Comparison of ENCODE assay signal across 12 mouse cellular contexts in genomic region chr2:73452556-73452955, GRCm38 (mm10).
DNase-seq lines count a peak whose midpoint lies in the region; ATAC-seq and TF ChIP-seq lines count a peak whose summit lies in the region.
"Had no signal": no experiment of that assay in that cellular context is flagged by ENCODE, and none has a peak within 500 bp of the region (broad histone marks: within the 10 kb centered on the region; RNA-seq: fewer than 3 reads in every experiment).

No protein-coding gene starts in this region.

- H3K9ac ChIP-seq in CH12.LX (ENCODE audit: insufficient read depth, low read depth) = peak overlapping the region; percentile 85
- peak overlapping the region; percentile 29; the same call in 1 of the 2 replicates for H3K9ac ChIP-seq in liver, embryonic 13.5 days
- H3K9ac ChIP-seq in midbrain, embryonic 16.5 days (ENCODE audit: low read depth, low read length) = no peak overlapping the region
- H3K9ac ChIP-seq in forebrain, embryonic 12.5 days = no peak overlapping the region
- H3K9ac ChIP-seq: limb, embryonic 13.5 days had no signal

- peak overlapping the region; percentile 73 for H3K27ac ChIP-seq in CH12.LX (ENCODE audit: insufficient read depth, low read depth)
- H3K27ac ChIP-seq in liver, embryonic 13.5 days = peak overlapping the region; percentile 37; the same call in 1 of the 2 replicates
- peak overlapping the region; percentile 40; the same call in 1 of the 2 replicates for H3K27ac ChIP-seq in small intestine, adult 2 months (ENCODE audit: insufficient read depth, low read depth, low read length)
- no peak overlapping the region for H3K27ac ChIP-seq in midbrain, embryonic 16.5 days (ENCODE audit: low read length)
- no peak overlapping the region for H3K27ac ChIP-seq in forebrain, embryonic 12.5 days
- H3K27ac ChIP-seq: hindbrain, embryonic 10.5 days; limb, embryonic 13.5 days had no signal

- H3K36me3 ChIP-seq in CH12.LX (replicated peaks in 1 of 2; ENCODE audit: control insufficient read depth in 1 of 2, insufficient read depth in 1 of 2, low read length in 1 of 2) = peaks cover 6 to 31% of the 10 kb centered on the region in 2 experiments
- H3K36me3 ChIP-seq in liver, embryonic 13.5 days = no peaks in the 10 kb centered on the region; the same call in 1 of the 2 replicates
- H3K36me3 ChIP-seq in small intestine, adult 2 months (ENCODE audit: control insufficient read depth, insufficient read depth, low read length) = peaks cover 4% of the 10 kb centered on the region; the same call in 1 of the 2 replicates
- H3K36me3 ChIP-seq in midbrain, embryonic 16.5 days (ENCODE audit: control insufficient read depth, insufficient read depth, low read length) = no peaks in the 10 kb centered on the region
- H3K36me3 ChIP-seq in forebrain, embryonic 12.5 days (replicated peaks) = no peaks in the 10 kb centered on the region
- H3K36me3 ChIP-seq: hindbrain, embryonic 10.5 days had no signal

- DNase-seq in A20 (ENCODE audit: low read depth, low spot score) (peak; percentile 78), CH12.LX (ENCODE audit: extremely low read depth) (no peak)
- DNase-seq in liver, embryonic 13.5 days = no peak
- DNase-seq in right cerebral cortex, postnatal 14 days = no peak
- no peak for DNase-seq in heart, adult 9 months (ENCODE audit: low spot score in 2 of 2)
- DNase-seq: kidney, adult 2 months; lung, postnatal 36 days had no signal

- no peaks in the 10 kb centered on the region for H3K9me3 ChIP-seq in CH12.LX (replicated peaks; ENCODE audit: low read length)
- H3K9me3 ChIP-seq in liver, embryonic 13.5 days (replicated peaks) = no peaks in the 10 kb centered on the region
- no peaks in the 10 kb centered on the region for H3K9me3 ChIP-seq in midbrain, embryonic 16.5 days (replicated peaks; ENCODE audit: control insufficient read depth, low read length, poor library complexity, severe bottlenecking)
- no peaks in the 10 kb centered on the region for H3K9me3 ChIP-seq in forebrain, embryonic 12.5 days
- H3K9me3 ChIP-seq: hindbrain, embryonic 10.5 days; limb, embryonic 13.5 days had no signal

- TF ChIP-seq EP300 in CH12.LX (IDR thresholded peaks at IDR 0.05; ENCODE audit: low read length) = 0 out of 2 replicates have a peak, but pooled peaks have one; percentile 9

- WGBS in liver, embryonic 13.5 days (ENCODE audit: insufficient replicate concordance) = 28% methylated on average over 7 of the region's 7 CpGs
- WGBS in small intestine, adult 2 months = 77% methylated on average over 7 of the region's 7 CpGs
- 74% methylated on average over 7 of the region's 7 CpGs for WGBS in midbrain, embryonic 16.5 days
- 80% methylated on average over 7 of the region's 7 CpGs for WGBS in forebrain, embryonic 12.5 days

- H3K4me2 ChIP-seq in CH12.LX (ENCODE audit: insufficient read depth, low read depth, poor library complexity, severe bottlenecking) = peak overlapping the region; percentile 93
- peak overlapping the region; percentile 39 for H3K4me2 ChIP-seq in liver, embryonic 13.5 days
- no peak overlapping the region for H3K4me2 ChIP-seq in midbrain, embryonic 16.5 days (ENCODE audit: low read length)
- H3K4me2 ChIP-seq in forebrain, embryonic 12.5 days = no peak overlapping the region
- H3K4me2 ChIP-seq: limb, embryonic 13.5 days had no signal

- H3K27me3 ChIP-seq in CH12.LX (replicated peaks) = no peaks in the 10 kb centered on the region
- no peaks in the 10 kb centered on the region for H3K27me3 ChIP-seq in liver, embryonic 13.5 days
- no peaks in the 10 kb centered on the region for H3K27me3 ChIP-seq in small intestine, adult 2 months (ENCODE audit: control insufficient read depth, insufficient read depth, low read length)
- H3K27me3 ChIP-seq in midbrain, embryonic 16.5 days (ENCODE audit: control insufficient read depth, insufficient read depth, low read depth, low read length) = no peaks in the 10 kb centered on the region
- no peaks in the 10 kb centered on the region for H3K27me3 ChIP-seq in forebrain, embryonic 12.5 days
- H3K27me3 ChIP-seq: limb, embryonic 13.5 days had no signal

- H3K79me2 ChIP-seq in CH12.LX (replicated peaks; ENCODE audit: control insufficient read depth, extremely low read depth, insufficient read depth, poor library complexity, severe bottlenecking) = peaks cover 59% of the 10 kb centered on the region

- dilution Hi-C loops in CH12.LX (cut with MboI; ENCODE audit: extremely low pct_ligation_motif_present, extremely low pct_unique_long_range_greater_than_20kb, low sequenced_read_pairs) = no loop called here

- TF ChIP-seq POLR2A in CH12.LX (IDR thresholded peaks at IDR 0.05; ENCODE audit: low read depth, low read length) = no peak
- no peak for TF ChIP-seq POLR2A in small intestine, adult 2 months (IDR thresholded peaks at IDR 0.05; ENCODE audit: low read depth, low read length)

- in situ Hi-C loops in CH12.LX (cut with MboI; ENCODE audit: low pct_ligation_motif_present, low pct_unique_long_range_greater_than_20kb, low sequenced_read_pairs) = no loop called here

- peaks cover 30 to 52% of the 10 kb centered on the region in 2 experiments for H3K4me1 ChIP-seq in CH12.LX (ENCODE audit: control insufficient read depth in 1 of 2, insufficient read depth in 2 of 2)
- peaks cover 60% of the 10 kb centered on the region for H3K4me1 ChIP-seq in liver, embryonic 13.5 days (replicated peaks)
- H3K4me1 ChIP-seq in small intestine, adult 2 months (ENCODE audit: control insufficient read depth, insufficient read depth, insufficient read length, low read length) = peaks cover 11% of the 10 kb centered on the region; the same call in 1 of the 2 replicates
- peaks cover 4% of the 10 kb centered on the region; the same call in 1 of the 2 replicates for H3K4me1 ChIP-seq in midbrain, embryonic 16.5 days (ENCODE audit: control insufficient read depth, insufficient read depth, low read length)
- H3K4me1 ChIP-seq in forebrain, embryonic 12.5 days = peaks cover 11% of the 10 kb centered on the region

- no peak for TF ChIP-seq RAD21 in CH12.LX (IDR thresholded peaks at IDR 0.05; ENCODE audit: low read depth, low read length)

- TF ChIP-seq CTCF in CH12.LX (conservative IDR thresholded peaks at IDR 0.05 in 1 of 2, IDR thresholded peaks at IDR 0.05 in 1 of 2; ENCODE audit: low read depth in 2 of 2, low read length in 2 of 2) = no peak
- no peak for TF ChIP-seq CTCF in small intestine, adult 2 months (IDR thresholded peaks at IDR 0.05; ENCODE audit: extremely low read depth, insufficient read length, insufficient replicate concordance, low read depth, low read length)

- peak; percentile 37; the same call in 1 of the 2 replicates for ATAC-seq in liver, embryonic 13.5 days (ENCODE audit: low read depth)
- ATAC-seq in midbrain, embryonic 16.5 days = no peak
- no peak for ATAC-seq in forebrain, embryonic 12.5 days (ENCODE audit: low FRiP score)

- peak overlapping the region; percentile 41 to 67 (median 60) for H3K4me3 ChIP-seq in CH12.LX (replicated peaks in 1 of 3; ENCODE audit: low read depth in 2 of 3, low read length in 2 of 3, poor library complexity in 1 of 3)
- no peak overlapping the region for H3K4me3 ChIP-seq in liver, embryonic 13.5 days (replicated peaks)
- peak overlapping the region; percentile 52 for H3K4me3 ChIP-seq in small intestine, adult 2 months (ENCODE audit: low read depth, low read length)
- no peak overlapping the region for H3K4me3 ChIP-seq in midbrain, embryonic 16.5 days (ENCODE audit: low read depth, low read length)
- no peak overlapping the region for H3K4me3 ChIP-seq in forebrain, embryonic 12.5 days (replicated peaks)
- H3K4me3 ChIP-seq: hindbrain, embryonic 10.5 days; limb, embryonic 13.5 days had no signal

TF ChIP-seq in CH12.LX, 34 proteins besides CTCF, POLR2A, EP300 and RAD21 (continues in another document):
- TF ChIP-seq JUND (conservative IDR thresholded peaks at IDR 0.05; ENCODE audit: low read depth, low read length) (no peak), KAT2A (IDR thresholded peaks at IDR 0.05; ENCODE audit: insufficient replicate concordance, low read length) (no peak), POLR2AphosphoS2 (IDR thresholded peaks at IDR 0.05; ENCODE audit: low read depth, low read length) (no peak), GABPA (IDR thresholded peaks at IDR 0.05; ENCODE audit: insufficient replicate concordance, low read depth, low read length) (no peak), UBTF (IDR thresholded peaks at IDR 0.05; ENCODE audit: low read depth, low read length) (no peak), TBP (conservative IDR thresholded peaks at IDR 0.05; ENCODE audit: low read depth, low read length) (peak; percentile 70), USF2 (conservative IDR thresholded peaks at IDR 0.05; ENCODE audit: low read depth, low read length) (no peak), ZC3H11A (IDR thresholded peaks at IDR 0.05; ENCODE audit: low read depth, low read length) (no peak), RCOR1 (conservative IDR thresholded peaks at IDR 0.05; ENCODE audit: low read depth, low read length) (no peak), MEF2A (IDR thresholded peaks at IDR 0.05; ENCODE audit: borderline replicate concordance, low read depth, low read length) (no peak), MAX (IDR thresholded peaks at IDR 0.05; ENCODE audit: low read length) (no peak), TCF12 (IDR thresholded peaks at IDR 0.05; ENCODE audit: low read depth, low read length) (peak; percentile 44; the same call in 1 of the 2 replicates), HCFC1 (IDR thresholded peaks at IDR 0.05; ENCODE audit: low read depth, low read length) (no peak), BHLHE40 (IDR thresholded peaks at IDR 0.05; ENCODE audit: low read depth, low read length) (no peak), NELFE (IDR thresholded peaks at IDR 0.05; ENCODE audit: low read depth, low read length) (peak; percentile 16; the same call in 1 of the 2 replicates), SIN3A (IDR thresholded peaks at IDR 0.05; ENCODE audit: low read length) (no peak; the same call in 1 of the 2 replicates), MAZ (IDR thresholded peaks at IDR 0.05; ENCODE audit: low read depth, low read length) (no peak), ELF1 (IDR thresholded peaks at IDR 0.05; ENCODE audit: low read depth, low read length) (no peak), JUN (IDR thresholded peaks at IDR 0.05; ENCODE audit: insufficient read depth, low read depth, low read length) (no peak), ETS1 (conservative IDR thresholded peaks at IDR 0.05; ENCODE audit: low read depth, low read length) (no peak), USF1 (IDR thresholded peaks at IDR 0.05; ENCODE audit: low read depth, low read length) (no peak), NRF1 (IDR thresholded peaks at IDR 0.05; ENCODE audit: low read depth, low read length) (no peak), E2F4 (IDR thresholded peaks at IDR 0.05; ENCODE audit: insufficient replicate concordance, low read depth, low read length) (no peak), CHD1 (IDR thresholded peaks at IDR 0.05; ENCODE audit: low read depth, low read length) (no peak; the same call in none of the 2 replicates), CHD2 (IDR thresholded peaks at IDR 0.05; ENCODE audit: low read length) (no peak), SMC3 (IDR thresholded peaks at IDR 0.05; ENCODE audit: low read depth, low read length) (no peak), ZKSCAN1 (IDR thresholded peaks at IDR 0.05; ENCODE audit: borderline replicate concordance, low read depth, low read length) (no peak)

Comparison
In these comparisons a context has a peak if more than half of its experiments do, and no peak if none do; other contexts are left out.
1. H3K27ac ChIP-seq: peak in CH12.LX (single experiment), liver, embryonic 13.5 days (single experiment) and small intestine, adult 2 months (single experiment); none in midbrain, embryonic 16.5 days (single experiment) and forebrain, embryonic 12.5 days (single experiment).
2. H3K4me2 ChIP-seq: peak in CH12.LX (single experiment) and liver, embryonic 13.5 days (single experiment); none in midbrain, embryonic 16.5 days (single experiment) and forebrain, embryonic 12.5 days (single experiment).
3. H3K4me3 ChIP-seq: peak in CH12.LX (3 of 3) and small intestine, adult 2 months (single experiment); none in liver, embryonic 13.5 days (single experiment), midbrain, embryonic 16.5 days (single experiment) and forebrain, embryonic 12.5 days (single experiment).
4. H3K9ac ChIP-seq: peak in CH12.LX (single experiment) and liver, embryonic 13.5 days (single experiment); none in midbrain, embryonic 16.5 days (single experiment) and forebrain, embryonic 12.5 days (single experiment).